Mouse (Mus musculus) cerebellum, adult 9-11 months (tissue): ENCODE results near the gene Mlc1.

Source experiments
- DNase-seq: peaks from one replicate; pipeline ENCODE4 v3.0.0; 2022

Mlc1 gene

DNA sequence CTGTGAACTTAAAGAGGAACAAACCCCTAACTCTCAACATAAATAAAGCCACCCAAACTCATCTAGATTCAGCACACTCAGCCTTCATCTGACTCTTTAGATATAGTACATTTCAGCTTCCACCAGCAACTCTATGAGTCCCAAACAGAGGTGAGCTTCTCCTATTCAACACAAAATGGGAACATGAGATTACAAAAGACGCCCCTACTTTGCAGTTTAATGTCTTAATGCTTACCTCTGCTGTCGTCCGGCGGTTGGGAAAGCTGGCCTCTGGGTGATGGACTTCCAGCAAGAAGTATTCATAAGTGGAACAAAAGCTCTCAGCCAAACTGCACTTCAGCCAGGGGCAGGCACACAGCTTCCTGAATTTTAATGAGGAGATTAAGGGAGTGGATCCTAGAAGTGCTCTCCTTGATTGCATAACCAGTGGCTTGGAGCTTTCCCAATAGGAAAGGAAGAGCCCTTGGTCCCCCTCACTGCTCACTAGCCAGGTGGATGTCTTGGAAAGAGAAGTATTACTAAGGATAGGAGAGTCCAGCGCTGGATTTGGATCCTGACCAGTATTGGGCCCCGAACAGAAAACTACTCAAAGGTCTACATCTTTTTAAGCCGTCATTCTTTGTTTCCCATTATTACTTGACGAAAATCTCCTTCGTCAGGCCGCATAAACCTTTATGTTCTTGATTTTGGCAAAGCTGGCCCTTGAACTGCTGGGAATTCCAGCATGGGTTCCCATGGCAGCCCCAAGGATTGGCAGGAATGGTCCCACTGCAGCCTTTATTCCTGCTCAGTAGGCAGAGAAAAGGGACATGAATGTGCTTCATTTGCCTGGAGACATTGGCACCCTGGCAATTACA lies at the start of gene Mlc1:
Gene Mlc1 (minus strand): TSS at position 727 of the 857 bp plus-strand sequence.
- DNase-seq = peak; percentile 32

DNA sequence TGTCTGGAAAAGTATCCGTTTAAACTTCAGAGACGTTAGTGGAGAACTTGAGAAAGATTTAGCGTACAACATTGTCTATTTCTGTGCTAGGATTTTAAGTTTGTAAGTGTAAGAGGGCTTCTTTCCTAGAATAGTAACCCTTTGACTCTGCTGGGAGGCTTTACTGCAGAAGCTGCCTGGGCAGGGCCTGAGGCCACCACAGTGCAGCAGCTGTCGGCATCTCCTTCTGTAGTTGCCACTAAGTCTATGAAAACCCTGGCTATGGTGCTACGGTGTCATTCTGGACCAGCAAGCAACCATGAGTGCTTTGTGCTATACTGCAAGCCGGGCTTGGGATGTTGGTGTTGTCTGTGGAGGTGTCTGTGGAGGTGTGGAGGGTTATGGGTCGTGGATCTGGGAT lies 41.7 kb upstream of the Mlc1 start:
- DNase-seq = no peak

- no peak for DNase-seq
Observed at GRCm38 (mm10) chr15:89020085-89020484, 41.3 kb upstream of the Mlc1 start.

- DNase-seq = no peak
Observed at GRCm38 (mm10) chr15:89016722-89017121, 37.9 kb upstream of the Mlc1 start.

DNA sequence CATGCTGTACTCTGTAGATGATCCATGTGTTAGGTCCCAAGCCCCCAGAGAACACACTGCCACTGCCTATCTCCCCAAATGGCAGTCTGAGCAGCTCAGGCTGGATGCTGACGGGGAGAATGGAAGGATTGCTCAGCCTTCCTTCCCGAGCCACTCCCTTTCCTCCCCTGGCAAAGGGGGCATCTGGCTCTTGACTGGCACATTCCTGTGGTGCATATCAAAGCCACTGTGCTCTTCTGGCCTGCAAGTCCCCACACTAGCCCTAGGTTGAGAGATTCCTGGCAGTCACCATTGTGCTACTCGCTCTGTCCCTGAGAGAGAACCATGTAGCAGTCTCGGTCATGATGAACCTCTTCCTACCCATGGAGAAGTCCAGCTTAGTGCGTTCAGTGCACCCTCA lies 29.0 kb upstream of the Mlc1 start:
- no peak for DNase-seq

DNA sequence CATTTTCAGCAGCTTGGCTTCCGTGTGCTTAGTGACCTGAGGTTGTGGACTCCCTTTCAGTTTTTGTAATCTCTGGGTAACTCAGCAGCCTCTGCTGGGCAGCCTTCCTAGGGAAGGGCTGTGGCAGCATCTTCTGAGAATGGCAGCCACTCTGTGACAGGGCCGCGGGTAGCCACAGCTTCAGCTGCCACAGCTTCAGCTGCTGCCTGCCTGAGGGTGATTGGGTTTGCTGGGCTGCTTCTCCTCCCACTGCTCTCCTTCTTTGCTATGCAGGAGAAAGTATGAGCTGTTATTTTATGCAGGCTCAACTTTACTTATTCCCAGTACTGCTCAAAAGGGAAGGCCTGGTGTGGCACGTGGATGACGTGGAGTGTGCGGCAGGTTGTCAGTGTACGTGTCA lies 28.2 kb upstream of the Mlc1 start:
- no peak for DNase-seq

DNA sequence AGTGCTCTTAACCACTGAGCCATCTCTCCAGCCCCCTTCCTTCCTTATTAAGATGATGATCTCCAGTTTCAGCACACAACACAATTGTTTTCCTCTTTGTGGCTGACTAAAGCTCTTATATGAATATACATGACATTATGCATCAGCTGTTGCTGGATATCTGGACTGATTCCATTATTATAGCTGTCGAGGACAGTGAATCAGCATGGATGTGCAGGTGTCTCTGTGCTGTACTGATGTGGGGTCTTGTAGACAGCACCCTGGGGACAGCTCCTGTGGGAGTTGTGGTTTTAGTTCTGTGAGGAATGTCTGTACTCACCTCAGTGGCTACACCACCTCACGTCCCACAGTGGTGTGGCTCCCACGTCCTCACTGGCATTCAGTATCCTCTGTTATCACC lies 22.4 kb upstream of the Mlc1 start:
- no peak for DNase-seq

DNA sequence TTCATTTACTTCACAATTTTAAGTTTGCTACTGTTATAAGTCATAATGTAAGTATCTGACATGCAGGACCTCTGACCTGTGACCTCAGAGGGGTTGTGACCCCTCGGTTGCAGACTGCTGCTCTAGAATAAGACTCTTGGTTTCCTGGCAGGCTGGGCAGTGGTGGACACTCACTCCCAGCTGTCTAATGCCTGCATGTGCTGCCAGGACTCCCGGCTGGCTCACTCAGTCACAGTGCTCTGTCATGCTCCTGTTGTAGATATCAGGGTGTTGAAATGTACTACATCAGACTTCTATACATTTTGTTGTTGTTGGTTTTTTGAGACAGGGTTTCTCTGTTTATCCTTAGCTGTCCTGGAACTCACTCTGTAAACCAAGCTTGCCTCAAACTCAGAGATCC lies 21.6 kb upstream of the Mlc1 start:
- DNase-seq = no peak

- no peak for DNase-seq
Observed at GRCm38 (mm10) chr15:88999124-88999523, 20.3 kb upstream of the Mlc1 start.

DNA sequence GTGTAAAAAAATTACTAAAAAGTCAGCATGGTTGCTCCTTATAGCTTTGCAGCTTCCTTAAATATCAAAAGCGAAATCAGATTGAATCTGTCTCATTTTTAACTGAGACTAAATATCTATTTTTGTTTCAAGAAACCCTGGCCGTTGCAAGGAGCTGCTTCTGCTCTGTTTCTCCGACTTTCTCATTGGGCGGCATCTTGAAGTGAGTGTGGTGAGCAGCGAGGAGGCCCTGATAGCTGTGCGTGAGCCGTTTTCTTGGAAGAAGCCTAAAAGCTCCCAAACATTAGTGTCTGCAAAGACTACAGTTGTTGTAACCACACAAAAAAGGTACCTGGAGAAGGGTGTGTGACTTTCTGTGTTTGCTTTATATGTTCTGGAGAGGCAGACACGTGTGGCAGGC lies 19.8 kb upstream of the Mlc1 start:
- no peak for DNase-seq

DNA sequence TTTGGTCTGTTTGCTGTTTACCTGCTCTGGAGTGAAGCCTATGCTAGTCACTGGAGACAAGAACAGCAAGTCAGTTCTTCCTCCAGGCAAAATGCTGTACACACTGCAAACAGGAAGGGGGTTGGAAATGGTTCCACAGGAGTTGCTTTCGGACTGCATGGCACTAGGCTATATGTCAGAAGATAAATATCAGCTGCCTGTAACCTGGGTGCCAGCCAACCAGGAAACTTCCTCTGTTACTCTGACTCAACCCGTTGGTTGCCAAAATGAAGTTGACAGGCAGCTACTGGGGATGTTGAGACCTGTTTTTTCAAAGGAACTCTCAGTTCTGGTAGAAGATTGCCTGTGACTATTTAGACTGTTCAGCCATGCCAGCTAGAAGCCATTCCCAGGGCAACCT lies 10.4 kb upstream of the Mlc1 start:
- no peak for DNase-seq

DNA sequence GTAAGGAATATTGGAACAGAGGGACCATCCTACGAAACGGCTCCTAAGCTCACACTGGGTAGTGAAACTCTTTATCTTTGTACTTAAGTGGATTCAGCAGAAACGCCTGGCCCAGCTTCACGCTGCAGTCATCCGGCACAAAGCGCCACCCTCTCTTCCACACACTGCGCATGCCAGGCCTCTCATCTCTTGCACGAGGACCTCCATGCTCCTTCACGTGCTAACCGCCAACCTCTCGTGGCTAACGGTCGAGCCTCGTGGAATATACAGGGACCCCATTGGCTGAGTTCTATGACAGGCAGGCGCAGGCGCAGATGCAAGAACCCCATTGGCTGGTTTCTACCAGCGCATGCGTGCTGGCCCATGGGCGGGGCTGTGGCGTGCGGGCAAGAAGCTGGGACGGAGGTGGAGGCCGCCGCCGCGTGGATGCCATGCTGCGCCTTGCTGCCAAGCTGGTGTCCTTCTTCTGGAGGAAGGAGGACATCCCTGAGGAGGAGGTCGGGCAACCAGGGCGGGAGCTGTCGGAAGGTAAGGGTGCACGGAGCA lies 3.8 kb upstream of the Mlc1 start, which contains the start of gene Mov10l1:
Gene Mov10l1 (plus strand): TSS at position 376 of the 546 bp plus-strand sequence.
- DNase-seq = no peak

GRCm38 (mm10) chr15:88979138-88979446 lies 285 bp upstream of the Mlc1 start:
- DNase-seq = no peak

GRCm38 (mm10) chr15:88972300-88972699 lies 6.5 kb downstream of the Mlc1 start:
- DNase-seq = no peak

DNA sequence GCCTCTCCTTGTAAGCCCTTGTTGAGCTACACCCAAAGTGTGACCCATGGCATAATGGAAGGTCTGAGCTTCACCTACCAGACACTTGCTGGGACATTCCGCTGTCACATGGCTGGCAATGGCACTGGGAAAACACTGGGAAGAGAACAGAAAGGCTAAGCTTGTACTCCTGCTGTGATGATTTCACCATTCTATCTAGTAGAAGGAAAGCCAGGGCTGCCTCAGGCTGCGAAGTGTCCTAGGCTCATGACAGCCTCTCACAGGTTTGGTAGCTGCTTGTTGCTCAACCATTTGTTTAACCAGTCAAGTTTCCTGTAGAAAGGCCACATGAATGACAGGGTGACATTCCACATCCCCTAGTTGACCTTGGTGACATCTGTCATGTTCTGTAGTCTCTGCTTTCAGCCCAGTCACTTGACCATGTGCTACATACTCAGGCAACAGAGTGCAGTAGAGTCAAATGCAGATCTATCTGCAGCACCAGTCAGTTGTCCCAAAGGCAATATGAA lies 14.7 kb downstream of the Mlc1 start:
- DNase-seq = no peak

GRCm38 (mm10) chr15:88957522-88957921 lies 21.3 kb downstream of the Mlc1 start:
- no peak for DNase-seq

DNA sequence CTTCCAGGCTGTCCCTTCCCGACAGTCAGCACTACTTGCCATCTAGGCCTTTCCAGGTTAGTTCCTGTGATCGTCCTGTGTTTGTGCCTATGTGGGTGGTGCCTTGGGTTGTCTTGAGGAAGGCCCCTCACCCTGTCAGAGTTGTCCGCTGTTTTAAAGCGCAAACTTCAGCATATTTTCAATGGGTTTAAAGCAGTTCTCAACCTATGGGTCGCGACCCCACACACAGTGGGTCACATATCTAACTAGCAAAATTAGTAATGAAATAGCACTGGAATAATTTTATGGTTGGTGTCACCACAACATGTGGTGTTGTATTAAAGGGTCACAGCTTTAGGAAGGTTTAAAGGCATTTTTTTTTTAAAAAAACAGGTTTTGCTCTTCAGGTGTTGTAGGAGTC lies 23.5 kb downstream of the Mlc1 start:
- no peak for DNase-seq

DNA sequence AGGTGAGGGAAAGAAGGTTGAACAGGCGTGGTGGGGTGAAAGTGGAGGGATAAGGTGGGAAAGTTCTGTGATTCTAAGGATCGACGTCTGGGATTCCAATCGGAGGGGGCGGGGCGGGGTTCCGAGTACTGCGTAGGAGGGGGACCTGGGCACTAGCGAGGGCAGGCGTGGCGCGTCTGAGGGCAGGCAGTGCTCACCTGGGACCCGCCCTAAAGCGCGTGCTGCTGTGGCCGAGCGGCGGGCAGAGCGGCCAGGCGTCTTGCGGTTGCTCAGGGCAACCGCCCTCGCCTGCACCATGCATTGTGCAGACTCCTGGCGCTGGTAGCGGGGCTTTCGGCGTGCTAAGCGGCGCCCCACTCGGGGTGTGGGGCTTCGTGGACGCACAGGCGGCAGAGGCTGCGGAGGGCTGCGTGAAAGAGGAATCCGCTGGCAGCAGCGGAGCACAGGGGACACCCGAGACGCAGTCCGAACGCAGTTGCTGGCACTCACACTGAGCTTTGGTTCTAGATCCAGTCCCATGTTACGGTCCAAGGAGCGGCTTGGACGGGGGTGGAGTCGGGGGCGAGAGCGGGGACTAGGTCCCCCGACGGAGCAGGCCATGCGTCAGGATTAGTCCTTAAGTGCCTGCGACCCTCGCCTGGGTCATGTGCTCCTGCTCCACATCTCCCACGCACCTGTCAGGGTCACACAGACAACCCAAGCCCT lies 24.3 kb downstream of the Mlc1 start, which contains the start of gene Ttll8:
Gene Ttll8 (minus strand): TSS at position 51 of the 705 bp plus-strand sequence.
- DNase-seq = no peak

DNA sequence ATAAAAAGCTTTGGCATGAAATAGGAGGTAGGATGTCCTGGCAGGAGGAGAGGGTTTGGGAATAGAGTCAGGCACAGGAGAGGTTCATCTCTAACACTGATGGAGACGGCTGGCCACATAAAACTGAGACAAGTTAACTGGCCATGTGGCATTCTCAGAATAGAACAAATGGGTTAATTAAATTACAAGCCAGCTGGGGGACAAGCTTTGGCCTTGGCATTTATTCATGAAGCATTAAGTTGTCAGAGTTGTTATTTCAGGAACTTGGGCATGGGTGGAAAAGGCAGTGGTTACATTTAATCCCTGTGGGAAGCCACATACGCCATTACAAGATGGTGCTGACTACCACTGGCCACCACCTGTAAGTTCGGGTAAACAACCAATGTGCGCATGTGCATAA lies 27.6 kb downstream of the Mlc1 start:
- DNase-seq = no peak

DNA sequence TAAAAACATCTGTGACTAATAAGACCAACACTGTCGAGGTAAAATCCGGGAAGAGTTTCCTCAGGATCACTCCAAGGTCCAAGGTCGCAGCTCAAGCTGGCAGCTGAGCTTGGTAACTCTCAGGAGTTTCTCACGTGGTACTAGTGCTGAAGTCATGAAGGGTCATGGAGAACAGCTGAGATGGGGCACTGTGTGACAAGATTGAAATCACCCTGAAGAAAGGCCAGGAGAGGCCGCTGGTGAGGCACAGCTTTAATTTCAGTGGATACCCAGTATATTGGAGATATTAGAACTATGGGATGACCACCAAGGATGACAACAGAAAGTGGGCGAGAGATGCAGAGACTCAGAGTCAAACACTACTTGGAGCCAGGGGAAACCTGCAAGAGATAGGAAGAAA lies 32.0 kb downstream of the Mlc1 start:
- no peak for DNase-seq

DNA sequence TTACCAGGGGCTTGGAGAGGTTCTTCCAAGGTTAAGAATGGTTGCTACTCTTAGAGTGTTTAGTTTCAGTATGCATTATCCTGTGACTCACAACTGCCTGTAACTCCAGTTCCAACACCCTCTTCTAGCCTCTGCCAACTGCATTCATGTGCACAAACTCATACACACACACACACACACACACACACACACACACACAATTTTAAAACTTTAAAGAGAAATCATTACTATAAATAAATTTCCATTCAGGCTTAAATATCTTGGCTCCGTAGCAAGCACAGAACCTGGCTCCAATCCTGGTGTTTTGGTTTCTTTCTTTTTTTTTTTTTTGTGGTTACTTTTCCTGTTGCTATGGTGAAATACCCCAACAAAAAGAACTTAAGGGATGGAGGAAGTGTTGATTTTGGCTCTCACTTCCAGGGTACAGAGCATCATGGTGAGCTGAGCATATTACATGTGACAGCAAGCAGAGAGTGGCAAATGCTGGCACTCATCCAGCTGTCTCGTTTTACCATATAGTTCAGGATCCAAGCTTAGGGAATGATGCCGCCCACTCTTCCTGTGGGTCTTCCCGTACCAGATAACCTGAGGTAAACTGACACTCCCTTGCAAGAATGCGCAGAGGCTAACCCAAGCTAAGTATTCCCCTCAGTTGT lies 34.8 kb downstream of the Mlc1 start:
- DNase-seq = no peak

- no peak for DNase-seq
Observed at GRCm38 (mm10) chr15:88942783-88943182, 36.0 kb downstream of the Mlc1 start.

GRCm38 (mm10) chr15:88937291-88937650 lies 41.5 kb downstream of the Mlc1 start:
- peak; percentile 18 for DNase-seq
